Mouse (Mus musculus): ENCODE results near the gene Gzmf.

- TF ChIP-seq HCFC1 (IDR thresholded peaks at IDR 0.05; ENCODE audit: borderline replicate concordance, insufficient read depth, low read length) (no peak), CHD2 (IDR thresholded peaks at IDR 0.05; ENCODE audit: low read depth, low read length) (no peak), ZNF384 (IDR thresholded peaks at IDR 0.05; ENCODE audit: low read depth, low read length) (no peak), ZC3H11A (IDR thresholded peaks at IDR 0.05; ENCODE audit: borderline replicate concordance, low read depth, low read length) (no peak), MAFK (IDR thresholded peaks at IDR 0.05; ENCODE audit: insufficient read depth, low read depth, low read length) (no peak)
These were observed 36.7 kb downstream of the Gzmf start, which contains the start of gene Gzmn for GRCm38 (mm10) chr14:56174499-56174898.

Data from ES-E14 (cell line).